Mouse (Mus musculus): ENCODE data around the gene 1700067K01Rik.

The 1700067K01Rik gene

GRCm38 (mm10) chr8:84012499-84013165 lies 11.3 kb downstream of the 1700067K01Rik start:
- no peak for DNase-seq

GRCm38 (mm10) chr8:84015833-84016232 lies 14.5 kb downstream of the 1700067K01Rik start:
- no peak for DNase-seq

- no peak for DNase-seq
Measured at GRCm38 (mm10) chr8:84019738-84020137, 18.4 kb downstream of the 1700067K01Rik start.

GRCm38 (mm10) chr8:84021096-84021495 lies 19.8 kb downstream of the 1700067K01Rik start, which contains the start of gene Palm3:
Gene Palm3, plus strand, starts transcription at chr8:84021471.
- no peak for DNase-seq

- no peak for DNase-seq
Measured at GRCm38 (mm10) chr8:84021569-84021968, 20.3 kb downstream of the 1700067K01Rik start.

DNA sequence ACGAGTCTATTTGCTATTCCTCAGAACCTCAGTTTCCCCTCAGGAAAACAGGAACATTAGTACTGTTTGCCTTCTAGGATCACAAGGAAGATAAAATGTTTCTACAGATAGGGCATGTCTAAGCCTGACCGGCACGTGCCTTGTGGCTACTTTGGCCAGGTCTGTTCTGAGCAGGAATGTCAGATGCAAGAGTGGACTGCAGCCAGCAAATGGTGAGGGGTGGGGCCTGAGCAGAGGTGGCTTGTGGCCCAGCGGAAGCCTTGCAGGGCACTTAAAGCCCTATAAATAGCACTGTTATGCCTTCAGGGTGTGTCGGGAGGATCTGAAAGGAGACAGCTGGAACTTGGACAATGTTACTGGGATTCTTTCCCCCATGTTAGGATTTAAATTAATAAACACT lies 21.8 kb downstream of the 1700067K01Rik start:
- DNase-seq = no peak

- no peak for DNase-seq
Measured at GRCm38 (mm10) chr8:84023631-84024030, 22.3 kb downstream of the 1700067K01Rik start.

GRCm38 (mm10) chr8:84024171-84024570 lies 22.9 kb downstream of the 1700067K01Rik start:
- DNase-seq = no peak

GRCm38 (mm10) chr8:84025863-84026262 lies 24.6 kb downstream of the 1700067K01Rik start:
- DNase-seq = no peak

GRCm38 (mm10) chr8:84027449-84027848 lies 26.1 kb downstream of the 1700067K01Rik start:
- DNase-seq = no peak

DNA sequence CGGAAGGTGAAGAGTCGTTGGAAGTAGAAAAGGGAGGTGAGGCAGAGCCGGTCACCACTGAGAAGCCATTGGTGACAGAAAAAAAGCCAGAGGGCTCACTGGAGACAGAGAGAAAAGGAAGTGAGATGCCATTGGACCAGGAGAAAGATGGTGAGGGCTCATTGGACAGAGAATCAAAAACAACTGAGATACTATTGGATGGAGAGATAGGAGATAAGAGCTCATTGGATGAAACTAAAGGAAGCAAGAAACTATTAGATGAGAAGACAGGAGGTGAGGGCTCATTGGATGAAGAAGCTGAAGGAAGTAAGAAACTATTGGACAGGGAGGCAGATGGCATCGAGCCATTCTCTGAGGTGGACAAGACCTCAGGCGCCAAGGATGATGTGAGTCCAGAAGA lies 28.0 kb downstream of the 1700067K01Rik start:
- no peak for DNase-seq

DNA sequence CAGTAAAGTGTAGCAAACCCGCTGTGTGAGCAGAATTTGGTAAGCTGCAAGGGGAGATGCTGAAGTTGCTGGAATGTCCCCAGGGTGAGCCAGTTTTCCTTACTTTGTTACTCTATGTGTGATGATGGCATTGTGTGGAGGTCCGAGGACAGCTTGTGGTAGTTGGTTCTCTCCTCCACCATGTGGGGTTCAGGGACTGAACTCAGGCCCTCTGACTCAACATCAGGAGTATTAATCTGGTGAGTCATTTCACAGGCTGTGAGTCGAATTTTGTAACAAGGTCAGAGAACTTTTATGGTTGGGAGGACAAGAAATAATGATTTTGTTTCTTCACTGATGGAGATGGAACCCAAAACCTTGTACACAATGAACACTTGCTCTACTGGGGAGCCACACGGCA lies 31.5 kb downstream of the 1700067K01Rik start:
- no peak for DNase-seq

GRCm38 (mm10) chr8:84038015-84038414 lies 36.7 kb downstream of the 1700067K01Rik start:
- no peak for DNase-seq

DNA sequence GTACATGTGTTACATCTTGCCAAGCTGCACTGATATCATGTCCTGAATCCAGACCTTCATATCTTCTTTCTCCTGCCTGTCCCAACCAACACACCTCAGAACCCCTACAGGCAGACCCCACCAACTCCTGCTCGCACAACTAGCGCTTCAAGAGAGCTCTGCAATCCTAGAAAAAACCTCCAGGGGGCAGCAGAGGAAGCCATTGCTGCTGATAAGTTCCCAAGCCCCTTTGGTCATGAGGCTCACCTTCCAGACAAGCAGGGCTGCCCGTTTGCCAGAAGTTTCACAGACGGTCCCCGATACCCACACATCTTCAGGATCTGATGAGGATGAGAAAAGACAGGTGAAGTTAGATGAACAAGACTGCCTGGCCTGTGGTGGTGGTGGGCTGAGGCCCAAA lies 37.7 kb downstream of the 1700067K01Rik start:
- DNase-seq = peak; percentile 27

DNA sequence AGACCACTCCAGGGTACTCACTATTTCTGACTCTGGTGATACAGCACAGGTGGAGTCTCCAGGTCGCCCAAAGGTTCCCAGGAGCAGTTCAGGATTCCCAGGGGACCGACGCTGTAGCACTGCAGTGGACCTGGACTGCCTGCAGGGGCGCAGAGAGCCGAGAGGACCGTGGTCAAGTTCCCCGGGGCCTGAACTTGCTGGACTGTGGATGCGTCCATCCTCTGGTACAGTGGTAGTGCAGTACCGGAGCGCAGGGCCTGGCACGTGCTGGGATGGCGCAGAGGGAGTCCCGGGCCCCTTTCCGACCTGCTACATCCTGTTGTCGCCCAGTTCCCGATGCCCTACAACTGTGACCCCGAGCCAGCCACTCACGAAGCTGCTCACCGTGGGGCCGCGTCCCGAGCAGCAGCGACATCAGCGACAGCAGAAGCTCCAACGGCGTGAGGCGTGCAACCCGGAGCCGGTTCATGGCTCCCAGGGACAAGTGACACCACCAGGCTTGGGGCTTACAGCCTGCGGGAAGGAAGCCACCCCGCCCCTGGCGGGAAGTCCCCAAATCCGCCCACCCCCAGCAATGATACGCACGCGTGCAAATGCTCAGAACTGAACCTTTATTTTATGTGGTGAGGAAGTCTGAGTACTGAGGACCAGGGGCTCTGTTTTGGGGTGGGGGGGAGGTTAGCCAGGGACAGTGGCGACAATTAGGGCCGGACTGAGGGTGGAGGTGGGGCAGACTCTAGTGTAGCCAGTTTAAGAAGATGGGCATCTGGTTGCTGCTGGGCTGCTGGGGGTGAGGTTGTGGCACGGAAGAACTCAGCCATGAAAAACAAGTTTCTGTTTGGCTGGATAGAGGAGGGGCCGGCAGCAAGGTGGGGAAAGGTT lies 41.0 kb downstream of the 1700067K01Rik start, which contains the start of gene Il27ra:
Il27ra (minus strand) TSS at position 524 of the 882 bp plus-strand sequence.
- peak; percentile 25 for DNase-seq

- DNase-seq = no peak
Measured at GRCm38 (mm10) chr8:84042948-84043342, 41.6 kb downstream of the 1700067K01Rik start.

- DNase-seq = no peak
Measured at GRCm38 (mm10) chr8:84044103-84044502, 42.8 kb downstream of the 1700067K01Rik start.

GRCm38 (mm10) chr8:84044900-84045299 lies 43.6 kb downstream of the 1700067K01Rik start, which contains the start of gene Rln3:
Gene Rln3, minus strand, starts transcription at chr8:84045000.
- DNase-seq = no peak

DNA sequence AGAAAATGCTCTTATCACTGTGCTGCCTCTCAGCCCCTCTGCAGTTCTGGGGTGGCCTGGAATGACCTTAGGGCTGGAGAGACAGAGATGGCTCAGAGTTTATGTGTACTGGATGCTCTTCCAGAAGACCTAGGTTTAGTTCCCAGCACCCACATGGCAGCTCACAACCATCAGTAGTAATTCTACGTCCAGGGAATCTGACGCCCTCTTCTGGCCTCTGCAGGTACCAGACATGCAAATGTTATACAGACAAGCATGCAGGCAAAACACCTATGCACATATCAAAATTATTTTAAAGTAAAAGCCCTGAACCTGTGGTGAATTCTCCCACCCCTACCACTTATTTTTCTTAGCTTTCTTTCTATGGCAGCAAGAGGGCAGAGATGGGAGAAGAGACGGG lies 45.2 kb downstream of the 1700067K01Rik start:
- no peak for DNase-seq

GRCm38 (mm10) chr8:84048171-84048570 lies 46.9 kb downstream of the 1700067K01Rik start:
- DNase-seq = no peak

DNA sequence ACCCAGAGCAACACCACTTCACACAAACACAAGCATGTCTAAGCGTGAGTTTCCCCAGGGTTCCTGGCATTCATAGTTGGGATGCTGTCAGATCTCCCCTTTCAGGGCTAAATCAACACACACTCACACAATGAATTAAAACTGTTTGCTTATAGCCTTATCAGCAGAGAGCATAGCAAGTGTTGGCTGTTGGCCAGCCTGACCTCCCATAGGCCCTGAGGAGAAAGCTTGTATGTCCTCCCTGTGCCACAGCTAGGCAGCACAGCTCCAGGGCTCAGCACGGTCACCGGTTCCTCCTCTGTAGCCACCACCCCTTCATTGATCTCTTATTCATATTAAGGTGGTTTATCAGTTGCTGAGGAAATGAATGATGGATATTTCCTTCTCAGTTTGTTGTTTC lies 51.4 kb downstream of the 1700067K01Rik start:
- DNase-seq = no peak

DNA sequence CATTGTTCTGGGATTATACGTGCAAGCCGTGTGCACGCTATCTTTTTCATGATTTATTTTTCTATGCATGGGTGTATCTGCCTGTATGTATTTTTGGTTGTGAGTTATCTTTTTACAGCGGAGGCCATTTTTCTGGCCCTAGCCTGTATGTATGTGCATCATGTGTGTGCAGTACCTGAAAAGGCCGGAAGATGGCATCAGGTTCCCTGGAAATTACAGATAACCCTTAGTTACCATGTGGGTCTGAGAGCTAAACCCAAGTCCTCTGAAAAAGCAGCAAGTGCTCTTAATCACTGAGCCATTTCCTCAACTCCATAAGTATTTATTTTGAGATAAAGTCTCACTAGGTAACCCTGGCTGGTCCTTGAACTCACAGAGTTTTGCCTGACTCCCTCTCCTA lies 51.9 kb downstream of the 1700067K01Rik start:
- DNase-seq = no peak

All from right cerebral cortex, postnatal 25 days (tissue).